In the genomic region with DNA sequence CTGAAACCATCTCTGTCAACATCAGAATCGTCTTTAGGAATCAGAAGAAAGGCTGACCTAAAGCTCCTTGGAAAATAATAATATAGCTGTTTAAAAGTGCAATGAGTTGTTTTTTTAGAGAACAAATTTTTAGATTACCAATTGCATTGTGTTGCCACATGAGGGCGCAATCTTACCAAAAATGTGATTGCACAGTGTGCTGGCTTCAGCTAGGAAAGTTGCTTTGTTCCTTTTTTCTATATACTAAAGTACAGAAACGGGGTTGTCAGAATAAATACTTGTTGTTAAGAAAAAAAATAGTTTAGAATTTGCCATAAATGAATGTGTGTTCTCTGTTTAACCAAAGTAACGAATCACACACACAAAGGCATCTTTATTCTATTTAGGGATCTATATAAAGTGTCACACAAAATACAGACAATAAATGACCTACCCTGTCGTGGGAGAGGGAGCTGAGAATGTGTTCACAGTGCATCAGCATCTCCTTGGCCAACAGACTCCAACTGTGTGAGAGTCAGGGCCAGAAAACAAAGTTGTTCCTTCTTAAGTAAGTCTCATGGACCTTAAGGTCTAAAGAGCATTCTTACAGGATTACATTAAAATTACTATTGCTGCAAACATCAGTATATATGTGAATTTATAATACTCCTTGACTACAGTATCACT, we compare ENCODE assay signal across 8 mouse cellular contexts.
DNase-seq lines count a peak whose midpoint lies in the region; ATAC-seq and TF ChIP-seq lines count a peak whose summit lies in the region.
"Had no signal": no experiment of that assay in that cellular context is flagged by ENCODE, and none has a peak within 500 bp of the region (broad histone marks: within the 10 kb centered on the region; RNA-seq: fewer than 3 reads in every experiment).

No protein-coding gene starts in this region.

- H3K9ac ChIP-seq in kidney, embryonic 16.5 days (replicated peaks; ENCODE audit: low read length): no peak overlapping the region
- H3K9ac ChIP-seq in CH12.LX (ENCODE audit: insufficient read depth, low read depth): no peak overlapping the region
- no peak overlapping the region for H3K9ac ChIP-seq in forebrain, embryonic 14.5 days (ENCODE audit: low read length)
- H3K9ac ChIP-seq in liver, postnatal 0 days (replicated peaks): no peak overlapping the region

- H3K79me2 ChIP-seq in CH12.LX (replicated peaks; ENCODE audit: control insufficient read depth, extremely low read depth, insufficient read depth, poor library complexity, severe bottlenecking): no peaks in the 10 kb centered on the region

- TF ChIP-seq CTCF in CH12.LX (conservative IDR thresholded peaks at IDR 0.05 in 1 of 2, IDR thresholded peaks at IDR 0.05 in 1 of 2; ENCODE audit: low read depth in 2 of 2, low read length in 2 of 2): peak; percentile 42 to 78; a peak in 3 of 4 replicates
- peak; percentile 62 for TF ChIP-seq CTCF in liver, postnatal 0 days (IDR thresholded peaks at IDR 0.05; ENCODE audit: low read depth)

- H3K9me3 ChIP-seq in kidney, embryonic 16.5 days (ENCODE audit: low read length): no peaks in the 10 kb centered on the region
- no peaks in the 10 kb centered on the region for H3K9me3 ChIP-seq in CH12.LX (replicated peaks; ENCODE audit: low read length)
- no peaks in the 10 kb centered on the region for H3K9me3 ChIP-seq in forebrain, embryonic 14.5 days (replicated peaks; ENCODE audit: control insufficient read depth, low read length)
- H3K9me3 ChIP-seq in liver, postnatal 0 days (ENCODE audit: low read length): no peaks in the 10 kb centered on the region
- H3K9me3 ChIP-seq: megakaryocyte, embryonic 14.5 days had no signal

- in situ Hi-C loops in CH12.LX (cut with MboI; ENCODE audit: low pct_ligation_motif_present, low pct_unique_long_range_greater_than_20kb, low sequenced_read_pairs): loop anchor here (25.0 kb wide), 1 partner anchor 1395 kb away; no protein-coding TSS in a partner anchor

- TF ChIP-seq RAD21 in CH12.LX (IDR thresholded peaks at IDR 0.05; ENCODE audit: low read depth, low read length): peak; percentile 87

- no peak for TF ChIP-seq EP300 in CH12.LX (IDR thresholded peaks at IDR 0.05; ENCODE audit: low read length)
- TF ChIP-seq EP300 in liver, postnatal 0 days (IDR thresholded peaks at IDR 0.05; ENCODE audit: low read depth): no peak

- H3K4me1 ChIP-seq in kidney, embryonic 16.5 days (ENCODE audit: insufficient read depth, low read length): no peaks in the 10 kb centered on the region
- no peaks in the 10 kb centered on the region for H3K4me1 ChIP-seq in CH12.LX (ENCODE audit: control insufficient read depth in 1 of 2, insufficient read depth in 2 of 2)
- H3K4me1 ChIP-seq in forebrain, embryonic 14.5 days (ENCODE audit: control insufficient read depth, insufficient read depth, low read length): no peaks in the 10 kb centered on the region
- no peaks in the 10 kb centered on the region for H3K4me1 ChIP-seq in liver, postnatal 0 days (ENCODE audit: insufficient read depth)
- H3K4me1 ChIP-seq: megakaryocyte, embryonic 14.5 days had no signal

- no peaks in the 10 kb centered on the region for H3K36me3 ChIP-seq in kidney, embryonic 16.5 days (ENCODE audit: insufficient read depth, low read length)
- H3K36me3 ChIP-seq in CH12.LX (replicated peaks in 1 of 2; ENCODE audit: control insufficient read depth in 1 of 2, insufficient read depth in 1 of 2, low read length in 1 of 2): no peaks in the 10 kb centered on the region
- H3K36me3 ChIP-seq in forebrain, embryonic 14.5 days (ENCODE audit: control insufficient read depth, insufficient read depth, low read length): no peaks in the 10 kb centered on the region
- H3K36me3 ChIP-seq in liver, postnatal 0 days (replicated peaks; ENCODE audit: insufficient read depth, low read length): no peaks in the 10 kb centered on the region
- H3K36me3 ChIP-seq in splenic B cell, adult 2 months (ENCODE audit: control insufficient read depth, insufficient read depth, low read length, poor library complexity, severe bottlenecking): no peaks in the 10 kb centered on the region

- DNase-seq in kidney, adult 9 months: peak; percentile 4
- DNase-seq in CH12.LX (ENCODE audit: extremely low read depth) (peak; percentile 44), NIH3T3 (ENCODE audit: low read depth) (peak; percentile 70)
- peak; percentile 79 for DNase-seq in forebrain, embryonic 14.5 days (ENCODE audit: low spot score)
- DNase-seq in liver, postnatal 0 days: peak; percentile 18
- DNase-seq in splenic B cell, adult 2 months (ENCODE audit: low read depth, low spot score): peak; percentile 28

- ATAC-seq in kidney, embryonic 16.5 days (ENCODE audit: low FRiP score, low TSS enrichment): no peak
- peak; percentile 79 for ATAC-seq in forebrain, embryonic 14.5 days
- no peak for ATAC-seq in liver, postnatal 0 days

- H3K4me3 ChIP-seq in kidney, embryonic 16.5 days (ENCODE audit: low read length): no peak overlapping the region
- no peak overlapping the region for H3K4me3 ChIP-seq in CH12.LX (replicated peaks in 1 of 3; ENCODE audit: low read depth in 2 of 3, low read length in 2 of 3, poor library complexity in 1 of 3)
- H3K4me3 ChIP-seq in forebrain, embryonic 14.5 days (ENCODE audit: low read depth, low read length): no peak overlapping the region
- H3K4me3 ChIP-seq in liver, postnatal 0 days (ENCODE audit: low read depth, low read length): no peak overlapping the region
- H3K4me3 ChIP-seq: megakaryocyte, embryonic 14.5 days had no signal

- 0 out of 2 replicates have a peak, but pooled peaks cover 3% of the 10 kb centered on the region for H3K27me3 ChIP-seq in kidney, embryonic 16.5 days (ENCODE audit: insufficient read depth, low read length)
- no peaks in the 10 kb centered on the region for H3K27me3 ChIP-seq in CH12.LX (replicated peaks)
- no peaks in the 10 kb centered on the region for H3K27me3 ChIP-seq in forebrain, embryonic 14.5 days (replicated peaks; ENCODE audit: control insufficient read depth, insufficient read depth, low read length)
- no peaks in the 10 kb centered on the region for H3K27me3 ChIP-seq in liver, postnatal 0 days (ENCODE audit: insufficient read depth, low read length)
- H3K27me3 ChIP-seq in splenic B cell, adult 2 months (ENCODE audit: control insufficient read depth, insufficient read depth, low read length, poor library complexity, severe bottlenecking): no peaks in the 10 kb centered on the region
- H3K27me3 ChIP-seq: megakaryocyte, embryonic 14.5 days had no signal

- TF ChIP-seq POLR2A in CH12.LX (IDR thresholded peaks at IDR 0.05; ENCODE audit: low read depth, low read length): no peak

- dilution Hi-C loops in CH12.LX (cut with MboI; ENCODE audit: extremely low pct_ligation_motif_present, extremely low pct_unique_long_range_greater_than_20kb, low sequenced_read_pairs): no loop called here

- H3K27ac ChIP-seq in kidney, embryonic 16.5 days (ENCODE audit: low read length): no peak overlapping the region
- no peak overlapping the region for H3K27ac ChIP-seq in CH12.LX (ENCODE audit: insufficient read depth, low read depth)
- no peak overlapping the region for H3K27ac ChIP-seq in forebrain, embryonic 14.5 days (ENCODE audit: low read depth, low read length)
- H3K27ac ChIP-seq in liver, postnatal 0 days (ENCODE audit: low read depth): no peak overlapping the region

- no peak overlapping the region for H3K4me2 ChIP-seq in kidney, embryonic 16.5 days (replicated peaks; ENCODE audit: low read depth, low read length)
- H3K4me2 ChIP-seq in CH12.LX (ENCODE audit: insufficient read depth, low read depth, poor library complexity, severe bottlenecking): no peak overlapping the region
- H3K4me2 ChIP-seq in forebrain, embryonic 14.5 days (ENCODE audit: low read length): no peak overlapping the region
- H3K4me2 ChIP-seq in liver, postnatal 0 days (ENCODE audit: low read depth, low read length): no peak overlapping the region

- WGBS in kidney, embryonic 16.5 days: 21% methylated on average over 5 of the region's 5 CpGs
- WGBS in forebrain, embryonic 14.5 days: 13% methylated on average over 5 of the region's 5 CpGs
- 17% methylated on average over 5 of the region's 5 CpGs for WGBS in liver, postnatal 0 days (ENCODE audit: insufficient replicate concordance)

TF ChIP-seq in CH12.LX, 34 proteins besides CTCF, POLR2A, EP300 and RAD21:
- TF ChIP-seq UBTF (IDR thresholded peaks at IDR 0.05; ENCODE audit: low read depth, low read length) (no peak), SMC3 (IDR thresholded peaks at IDR 0.05; ENCODE audit: low read depth, low read length) (peak; percentile 65), ZC3H11A (IDR thresholded peaks at IDR 0.05; ENCODE audit: low read depth, low read length) (peak; percentile 34; the same call in 1 of the 2 replicates), ZNF384 (IDR thresholded peaks at IDR 0.05; ENCODE audit: low read depth, low read length) (0 out of 2 replicates have a peak, but pooled peaks have one; percentile 36)

Comparison
In these comparisons a context has a peak if more than half of its experiments do, and no peak if none do; other contexts are left out.
1. DNase-seq: peak in every context shown above with its lines; median percentile 79 in forebrain, embryonic 14.5 days; 70 in NIH3T3; 44 in CH12.LX; 28 in splenic B cell, adult 2 months; 18 in liver, postnatal 0 days; 4 in kidney, adult 9 months.